Mouse (Mus musculus): ENCODE data around the gene Mettl4.

Mettl4 gene

GRCm38 (mm10) chr17:94749466-94750135 lies at the start of gene Mettl4:
Gene Mettl4, minus strand, starts transcription at chr17:94750019.
- peak; percentile 27; the same call in 1 of the 2 replicates for TF ChIP-seq GATA4 (IDR thresholded peaks at IDR 0.05; ENCODE audit: insufficient replicate concordance, low read length)

- TF ChIP-seq GATA4 (IDR thresholded peaks at IDR 0.05; ENCODE audit: insufficient replicate concordance, low read length): no peak
Observed at GRCm38 (mm10) chr17:94778871-94779482, 29.2 kb upstream of the Mettl4 start.

GRCm38 (mm10) chr17:94768491-94768890 lies 18.7 kb upstream of the Mettl4 start:
- no peak for TF ChIP-seq GATA4 (IDR thresholded peaks at IDR 0.05; ENCODE audit: insufficient replicate concordance, low read length)

- TF ChIP-seq GATA4 (IDR thresholded peaks at IDR 0.05; ENCODE audit: insufficient replicate concordance, low read length): no peak
Observed at GRCm38 (mm10) chr17:94764711-94765110, 14.9 kb upstream of the Mettl4 start.

- TF ChIP-seq GATA4 (IDR thresholded peaks at IDR 0.05; ENCODE audit: insufficient replicate concordance, low read length): no peak
Observed at GRCm38 (mm10) chr17:94764011-94764410, 14.2 kb upstream of the Mettl4 start.

- no peak for TF ChIP-seq GATA4 (IDR thresholded peaks at IDR 0.05; ENCODE audit: insufficient replicate concordance, low read length)
Observed at GRCm38 (mm10) chr17:94762405-94762804, 12.6 kb upstream of the Mettl4 start.

GRCm38 (mm10) chr17:94750136-94750729 lies 414 bp upstream of the Mettl4 start:
- no peak for TF ChIP-seq GATA4 (IDR thresholded peaks at IDR 0.05; ENCODE audit: insufficient replicate concordance, low read length)

GRCm38 (mm10) chr17:94738173-94738572 lies 11.6 kb downstream of the Mettl4 start:
- no peak for TF ChIP-seq GATA4 (IDR thresholded peaks at IDR 0.05; ENCODE audit: insufficient replicate concordance, low read length)

- TF ChIP-seq GATA4 (IDR thresholded peaks at IDR 0.05; ENCODE audit: insufficient replicate concordance, low read length): no peak
Observed at GRCm38 (mm10) chr17:94735885-94736284, 13.9 kb downstream of the Mettl4 start.

GRCm38 (mm10) chr17:94735437-94735836 lies 14.4 kb downstream of the Mettl4 start:
- TF ChIP-seq GATA4 (IDR thresholded peaks at IDR 0.05; ENCODE audit: insufficient replicate concordance, low read length): no peak

GRCm38 (mm10) chr17:94726750-94727149 lies 23.1 kb downstream of the Mettl4 start:
- no peak for TF ChIP-seq GATA4 (IDR thresholded peaks at IDR 0.05; ENCODE audit: insufficient replicate concordance, low read length)

- TF ChIP-seq GATA4 (IDR thresholded peaks at IDR 0.05; ENCODE audit: insufficient replicate concordance, low read length): no peak
Observed at GRCm38 (mm10) chr17:94673515-94674317, 76.1 kb downstream of the Mettl4 start.

Measured in liver, adult (tissue).